Mouse (Mus musculus) CH12.LX (cell line): ENCODE measurements at regions not wholly inside any gene's neighbourhood (a gene's known extent, or its start where the extent isn't known, plus 50 kb on each side); places are given as distances from the start of the nearest gene placed in this dataset.

Experiments used
- CHD2 ChIP-seq: IDR thresholded peaks from 2 replicates; pipeline ENCODE4 v1.6.1; 2011; ENCODE audit warnings: low read length, improper control_type of control experiment
- CTCF ChIP-seq, 2 experiments: IDR thresholded peaks in 1 of 2; conservative IDR thresholded peaks in 1 of 2; 2 replicates each; pipeline ENCODE4 v1.5.1; 2011 to 2012; ENCODE audit warnings: low read depth in 2 of 2, low read length in 2 of 2, improper control_type of control experiment in 1 of 2, inconsistent platforms in 1 of 2, mild to moderate bottlenecking in 1 of 2, moderate library complexity in 1 of 2
- E2F4 ChIP-seq: IDR thresholded peaks from 2 replicates; pipeline ENCODE4 v1.6.1; 2011; ENCODE audit warnings: low read depth, low read length, improper control_type of control experiment; ENCODE audit not compliant: insufficient replicate concordance
- EP300 ChIP-seq: IDR thresholded peaks from 2 replicates; pipeline ENCODE4 v1.6.1; 2011; ENCODE audit warnings: low read length, improper control_type of control experiment
- ETS1 ChIP-seq: conservative IDR thresholded peaks from 2 replicates; pipeline ENCODE4 v1.6.1; 2012; ENCODE audit warnings: low read depth, mild to moderate bottlenecking, inconsistent platforms, low read length, improper control_type of control experiment, moderate library complexity
- HCFC1 ChIP-seq: IDR thresholded peaks from 2 replicates; pipeline ENCODE4 v1.6.1; 2012; ENCODE audit warnings: low read depth, mild to moderate bottlenecking, inconsistent platforms, low read length, improper control_type of control experiment
- PAX5 ChIP-seq: IDR thresholded peaks from 2 replicates; pipeline ENCODE4 v1.6.1; 2012; ENCODE audit warnings: low read length, inconsistent platforms, mixed read lengths
- POLR2A ChIP-seq: IDR thresholded peaks from 2 replicates; pipeline ENCODE4 v1.6.1; 2011; ENCODE audit warnings: low read depth, mild to moderate bottlenecking, improper control_type of control experiment, low read length
- RCOR1 ChIP-seq: conservative IDR thresholded peaks from 2 replicates; pipeline ENCODE4 v1.6.1; 2012; ENCODE audit warnings: low read depth, mild to moderate bottlenecking, inconsistent platforms, low read length, improper control_type of control experiment
- SMC3 ChIP-seq: IDR thresholded peaks from 2 replicates; pipeline ENCODE4 v1.6.1; 2011; ENCODE audit warnings: low read depth, low read length, improper control_type of control experiment
- UBTF ChIP-seq: IDR thresholded peaks from 2 replicates; pipeline ENCODE4 v1.6.1; 2012; ENCODE audit warnings: low read depth, mild to moderate bottlenecking, inconsistent platforms, low read length, improper control_type of control experiment, moderate library complexity
- USF1 ChIP-seq: IDR thresholded peaks from 2 replicates; pipeline ENCODE4 v1.6.1; 2014; ENCODE audit warnings: low read depth, mild to moderate bottlenecking, inconsistent platforms, low read length, improper control_type of control experiment
- USF2 ChIP-seq: conservative IDR thresholded peaks from 2 replicates; pipeline ENCODE4 v1.6.1; 2011; ENCODE audit warnings: low read depth, low read length, improper control_type of control experiment
- ZC3H11A ChIP-seq: IDR thresholded peaks from 2 replicates; pipeline ENCODE4 v1.6.1; 2012; ENCODE audit warnings: low read depth, mild to moderate bottlenecking, inconsistent platforms, low read length, improper control_type of control experiment

- TF ChIP-seq USF1 (no peak), CTCF (conservative IDR thresholded peaks at IDR 0.05 in 1 of 2, IDR thresholded peaks at IDR 0.05 in 1 of 2; ENCODE audit: low read depth in 2 of 2, low read length in 2 of 2) (no peak), POLR2A (no peak), CHD2 (no peak), EP300 (no peak), SMC3 (no peak), E2F4 (no peak), HCFC1 (no peak), RCOR1 (no peak), UBTF (no peak), PAX5 (no peak), USF2 (no peak), ZC3H11A (no peak), ETS1 (no peak)
These were observed 74.6 kb upstream of the Cops8 start for GRCm38 (mm10) chr1:90527947-90528717.
